Mouse (Mus musculus) embryonic facial prominence, embryonic 13.5 days (tissue): Measurements from ENCODE around the gene Fmod. TPM values are rescaled to one million over a fixed set of nuclear protein-coding genes. Genes with fewer than 3 reads are reported as not detected.

Experiments used
- polyA plus RNA-seq: library from polyadenylated mRNA; unstranded; fragments of >200 nt; fragmentation: Nextera tagmentation; extraction: Ambion mirVana; gene quantifications from 2 replicates; pipeline ENCODE4 v1.2.1, GENCODE M21; 2015

Gene Fmod
- polyA plus RNA-seq, 1 experiment from 2014 or later, result 9.6 TPM

Other genes starting within 250 kb of the Fmod start
- 25.3 and 26.1 TPM in 2 replicates for gene Atp2b4, start 236.2 kb upstream of the Fmod start, polyA plus RNA-seq
- gene Optc, start 129.3 kb upstream of the Fmod start, polyA plus RNA-seq, result 0.81 and 1.0 TPM in 2 replicates
- 3.3 and 5.0 TPM in 2 replicates for gene Prelp, start 115.8 kb upstream of the Fmod start, polyA plus RNA-seq
- gene Btg2, start 41.9 kb downstream of the Fmod start, polyA plus RNA-seq, result 21.2 and 24.2 TPM in 2 replicates
- gene Chit1, start 74.0 kb downstream of the Fmod start, polyA plus RNA-seq, result not detected in 2 replicates
- gene Chil1, start 144.9 kb downstream of the Fmod start, polyA plus RNA-seq, result 4.0 and 4.5 TPM in 2 replicates
- gene Mybph, start 156.2 kb downstream of the Fmod start, polyA plus RNA-seq, result 6.0 and 9.9 TPM in 2 replicates
- 1.4 and 1.5 TPM in 2 replicates for gene Adora1, start 198.2 kb downstream of the Fmod start, polyA plus RNA-seq